Mouse (Mus musculus) brain, adult 10 weeks (tissue): ENCODE results near the gene Hmgcll1. TPM values are rescaled to one million over a fixed set of nuclear protein-coding genes. Genes with fewer than 3 reads are reported as not detected.

Source experiments
- polyA plus RNA-seq: library from polyadenylated mRNA; stranded (reverse); fragments of 350-450 nt; fragmentation: Illumina TruSeq; extraction: RNeasy Lipid Tissue Mini Kit (QIAGEN cat#74804); gene quantifications from one replicate; pipeline ENCODE4 v1.2.3, GENCODE M21; 2015; ENCODE audit warnings: low read depth, low replicate concordance

Gene Hmgcll1
- 13.2 TPM for polyA plus RNA-seq

GRCm38 (mm10) chr9:76014631-76015531 lies at the start of gene Hmgcll1:
Gene Hmgcll1, plus strand, starts transcription at chr9:76014855.

Other genes starting within 250 kb of the Hmgcll1 start
- gene Bmp5, start 239.5 kb upstream of the Hmgcll1 start, polyA plus RNA-seq, result 1.00 TPM
- gene Gfral, start 198.8 kb downstream of the Hmgcll1 start, polyA plus RNA-seq, result not detected